Mouse (Mus musculus) sigmoid colon, adult 10 weeks (tissue): Measurements from ENCODE around the gene Mstn. TPM values are rescaled to one million over a fixed set of nuclear protein-coding genes. Genes with fewer than 3 reads are reported as not detected.

Source experiments
- polyA plus RNA-seq: library from polyadenylated mRNA; stranded (reverse); fragments of 350-450 nt; fragmentation: Illumina TruSeq; extraction: RNeasy Lipid Tissue Mini Kit (QIAGEN cat#74804); gene quantifications from one replicate; pipeline ENCODE4 v1.2.3, GENCODE M21; 2014; ENCODE audit warnings: low read depth, low replicate concordance

The Mstn gene
- 0.28 TPM for polyA plus RNA-seq

GRCm38 (mm10) chr1:53061340-53061739 is at the start of gene Mstn:
Gene Mstn, plus strand, starts transcription at chr1:53061640.

GRCm38 (mm10) chr1:53020079-53020478 is 41.4 kb upstream of the Mstn start, which contains the start of gene 1700019D03Rik:
Gene 1700019D03Rik, minus strand, starts transcription at chr1:53020179.

Other genes starting within 250 kb of the Mstn start
- 29.5 TPM for gene Inpp1, start 244.0 kb upstream of the Mstn start, polyA plus RNA-seq
- gene Hibch, start 216.7 kb upstream of the Mstn start, polyA plus RNA-seq: 98.0 TPM
- gene 1700019D03Rik, start 41.5 kb upstream of the Mstn start, polyA plus RNA-seq: 50.2 TPM
- gene 1700019A02Rik, start 126.0 kb downstream of the Mstn start, polyA plus RNA-seq: not detected
- 9.5 TPM for gene Pms1, start 235.4 kb downstream of the Mstn start, polyA plus RNA-seq
- 83.0 TPM for gene Ormdl1, start 235.5 kb downstream of the Mstn start, polyA plus RNA-seq
- gene Gm28778, start 235.5 kb downstream of the Mstn start, polyA plus RNA-seq: not detected